Mouse (Mus musculus) lung, embryonic 16.5 days (tissue): ENCODE data around the gene Nrxn2. TPM values are rescaled to one million over a fixed set of nuclear protein-coding genes. Genes with fewer than 3 reads are reported as not detected.

Experiments
- ATAC-seq: fragments of 200-750 bp; cut with Nextera tagmentation; 2 replicates; pipeline ENCODE4 v1.8.0; 2017; ENCODE audit warnings: low read depth, mild to moderate bottlenecking, moderate library complexity
- H3K27ac ChIP-seq: fragments of 300-500 bp; sonication (generic); 2 replicates; pipeline ENCODE4 v1.5.1; 2014; ENCODE audit warnings: mild to moderate bottlenecking, control low read depth, low read length
- H3K27me3 ChIP-seq: fragments of 300-500 bp; sonication (generic); 2 replicates; pipeline ENCODE4 v1.6.1; 2014; ENCODE audit warnings: low read depth, low read length, mixed read lengths; ENCODE audit not compliant: control insufficient read depth, insufficient read depth
- H3K36me3 ChIP-seq: fragments of 300-500 bp; sonication (generic); 2 replicates; pipeline ENCODE4 v1.6.1; 2014; ENCODE audit warnings: low read length; ENCODE audit not compliant: control insufficient read depth, insufficient read depth
- H3K4me1 ChIP-seq: fragments of 300-500 bp; sonication (generic); replicated peaks from 2 replicates; pipeline ENCODE4 v1.6.1; 2014; ENCODE audit warnings: low read length, mixed read lengths; ENCODE audit not compliant: control insufficient read depth, insufficient read depth
- H3K4me2 ChIP-seq: fragments of 300-500 bp; sonication (generic); 2 replicates; pipeline ENCODE4 v1.6.1; 2014; ENCODE audit warnings: low read depth, low read length, control low read depth
- H3K4me3 ChIP-seq: fragments of 300-500 bp; sonication (generic); 2 replicates; pipeline ENCODE4 v1.5.1; 2014; ENCODE audit warnings: mild to moderate bottlenecking, low read length, control low read depth
- H3K9ac ChIP-seq: fragments of 300-500 bp; sonication (generic); 2 replicates; pipeline ENCODE4 v1.6.1; 2014; ENCODE audit warnings: low read length, control low read depth
- H3K9me3 ChIP-seq: fragments of 300-500 bp; sonication (generic); 2 replicates; pipeline ENCODE4 v1.6.1; 2016; ENCODE audit warnings: low read length; ENCODE audit not compliant: control insufficient read depth
- WGBS: fragments of 180-500 bp; shearing (Covaris S2); extraction: QIAGEN DNeasy Blood & Tissue Kit; methylation state at CpG from one replicate; pipeline ENCODE4 v1.1.7; 2014; 5-methylcytosine and 5-hydroxymethylcytosine counted together
- polyA plus RNA-seq: library from polyadenylated mRNA; unstranded; fragments of >200 nt; fragmentation: Nextera tagmentation; extraction: Ambion mirVana; gene quantifications from 2 replicates; pipeline ENCODE4 v1.2.1, GENCODE M21; 2015

Gene Nrxn2
- polyA plus RNA-seq, 1 experiment from 2014 or later: 0.88 TPM

DNA sequence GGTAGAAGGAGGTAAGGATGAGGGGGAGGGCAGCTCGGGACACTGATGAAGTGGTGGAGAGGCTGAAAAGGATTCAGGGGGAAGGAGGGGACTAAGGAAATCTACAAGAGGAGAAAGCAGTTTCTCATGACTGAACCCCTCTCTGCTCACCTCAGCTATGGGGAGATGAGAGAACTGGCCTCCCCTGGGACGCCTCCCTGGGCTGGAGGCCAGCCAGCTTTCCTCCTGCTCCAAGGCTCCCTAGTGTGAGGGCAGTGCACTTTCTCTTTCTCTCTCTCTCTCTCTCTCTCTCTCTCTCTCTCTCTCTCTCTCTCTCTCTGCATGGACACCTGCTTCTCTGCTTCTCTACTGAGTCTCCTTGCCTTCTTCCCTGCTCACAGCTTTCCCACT, 82.1 kb downstream of the Nrxn2 start:
- H3K27ac ChIP-seq: no peak overlapping the region
- no peak overlapping the region for H3K9ac ChIP-seq
- WGBS: 13% methylated on average over 2 of the region's 2 CpGs
- H3K4me1 ChIP-seq: peaks cover 21% of the 10 kb centered on the region
- no peaks in the 10 kb centered on the region for H3K36me3 ChIP-seq
- no peaks in the 10 kb centered on the region for H3K9me3 ChIP-seq
- no peak overlapping the region for H3K4me2 ChIP-seq
- peaks cover 80% of the 10 kb centered on the region for H3K27me3 ChIP-seq
- ATAC-seq: no peak
- no peak overlapping the region for H3K4me3 ChIP-seq

DNA sequence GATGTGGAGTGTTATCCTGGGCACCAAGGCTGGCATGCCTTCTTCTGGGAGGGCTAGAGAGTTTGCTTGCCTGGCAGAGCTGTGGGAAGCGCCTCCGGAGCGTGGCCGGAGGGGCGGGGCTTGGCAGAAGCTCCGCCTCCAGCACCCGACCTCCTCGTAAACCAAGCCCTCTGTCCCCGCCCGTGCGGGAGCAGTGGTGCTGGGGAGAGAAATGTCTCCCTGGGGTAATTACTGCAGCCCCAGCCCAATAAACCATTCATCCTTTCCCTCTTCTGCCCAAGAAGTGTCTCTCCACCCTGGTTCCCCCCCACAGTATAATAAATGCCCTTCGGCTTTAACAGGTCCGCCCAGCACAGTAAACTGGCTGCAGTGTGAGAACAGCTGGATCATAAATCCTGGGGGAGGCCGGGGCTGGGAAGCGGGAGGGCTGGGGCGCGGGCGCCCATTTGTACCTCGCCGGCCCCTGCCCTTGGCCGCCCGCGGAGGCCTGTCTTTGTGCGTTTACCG, 83.6 kb downstream of the Nrxn2 start:
- Histone ChIP-seq H3K9ac (no peak overlapping the region), H3K4me1 (peaks cover 21% of the 10 kb centered on the region), H3K4me2 (peak overlapping the region; percentile 49), H3K4me3 (peak overlapping the region; percentile 14), H3K36me3 (no peaks in the 10 kb centered on the region), H3K27ac (no peak overlapping the region), H3K27me3 (peaks cover 67% of the 10 kb centered on the region), H3K9me3 (no peaks in the 10 kb centered on the region)
- 0 out of 2 replicates have a peak, but pooled peaks have one; percentile 16 for ATAC-seq
- WGBS: under 1% methylated on average over 24 of the region's 25 CpGs

DNA sequence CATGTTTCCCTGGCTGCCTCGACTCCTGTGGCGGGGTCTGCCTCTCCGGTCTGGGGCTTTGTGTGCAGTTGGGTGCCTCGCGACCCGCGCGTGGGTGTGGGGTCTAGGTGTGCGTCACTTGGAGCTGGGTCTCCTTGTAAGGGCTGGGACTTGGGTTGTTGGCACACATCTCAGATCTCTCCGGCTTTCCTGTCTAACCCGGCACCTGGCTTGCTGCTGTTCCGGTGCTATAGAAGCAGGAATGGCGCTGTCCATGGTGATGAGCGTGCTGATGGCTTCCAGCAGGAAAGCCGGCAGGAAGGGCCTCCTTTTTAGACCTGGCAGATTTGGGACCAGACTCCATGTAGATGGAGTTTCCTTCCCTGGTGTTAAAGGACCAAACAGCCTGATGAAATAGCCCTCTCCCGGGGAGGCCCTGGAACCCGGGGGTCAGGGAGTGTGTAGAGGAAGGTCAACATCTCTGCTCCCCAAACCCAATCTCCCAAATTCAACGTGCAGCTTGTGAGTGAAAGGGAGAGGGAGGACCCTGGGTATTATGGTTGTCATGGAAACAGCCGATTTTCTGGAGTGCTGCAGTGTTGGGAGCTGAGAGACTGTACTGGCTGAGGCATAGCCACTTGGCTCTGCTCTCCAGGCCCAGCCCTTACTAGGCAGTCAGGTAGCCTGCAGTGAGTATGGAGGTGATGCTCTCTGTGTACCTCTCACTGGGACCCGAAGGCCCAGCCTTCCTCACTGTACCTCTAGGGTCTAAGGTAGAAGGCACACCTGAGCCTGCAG, 84.2 kb downstream of the Nrxn2 start:
- Histone ChIP-seq H3K4me3 (peak overlapping the region; percentile 14), H3K9me3 (no peaks in the 10 kb centered on the region), H3K27ac (no peak overlapping the region), H3K36me3 (no peaks in the 10 kb centered on the region), H3K4me1 (peaks cover 20% of the 10 kb centered on the region), H3K4me2 (peak overlapping the region; percentile 49), H3K27me3 (peaks cover 66% of the 10 kb centered on the region), H3K9ac (no peak overlapping the region)
- 4% methylated on average over 20 of the region's 20 CpGs for WGBS
- ATAC-seq: peak; percentile 32; the same call in 1 of the 2 replicates

DNA sequence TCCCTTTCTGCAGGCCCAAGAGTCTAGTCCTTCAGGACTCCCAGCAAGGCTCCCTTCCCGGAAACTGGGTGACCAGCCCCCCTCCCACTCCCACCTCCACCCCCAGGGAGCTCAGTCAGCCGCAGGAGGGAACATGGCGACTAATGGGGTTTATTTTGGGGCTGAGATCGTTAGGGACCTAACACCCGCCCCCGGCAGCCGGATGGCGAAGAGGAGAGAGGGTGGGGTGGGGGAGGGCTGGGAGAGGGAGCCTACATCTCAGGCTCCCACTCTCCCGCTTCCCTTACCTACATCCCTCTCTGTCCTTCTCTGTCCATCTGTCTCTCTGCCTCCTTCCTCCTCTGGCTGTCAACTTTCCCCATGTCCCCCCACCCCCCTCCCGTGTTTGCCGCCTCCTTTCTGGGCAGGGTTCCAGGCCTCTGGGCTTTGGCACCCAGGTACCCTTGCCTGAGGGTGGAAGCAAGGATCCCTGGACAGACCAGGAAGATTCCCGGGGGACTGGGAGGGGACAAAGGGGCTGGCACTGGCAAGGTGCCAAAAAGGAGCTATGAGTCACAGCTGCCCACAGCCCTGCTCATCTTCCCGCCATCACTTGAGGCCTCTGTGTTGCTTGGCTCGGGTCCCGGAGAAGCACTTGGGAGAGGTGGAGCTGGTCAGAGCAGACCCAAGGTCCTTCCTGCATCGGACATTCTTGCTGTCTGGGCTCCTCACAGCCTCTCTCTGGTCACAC, 85.6 kb downstream of the Nrxn2 start:
- Histone ChIP-seq H3K36me3 (no peaks in the 10 kb centered on the region), H3K9ac (no peak overlapping the region), H3K27ac (no peak overlapping the region), H3K9me3 (no peaks in the 10 kb centered on the region), H3K4me1 (peaks cover 14% of the 10 kb centered on the region), H3K4me3 (no peak overlapping the region), H3K4me2 (no peak overlapping the region), H3K27me3 (peaks cover 53% of the 10 kb centered on the region)
- ATAC-seq: no peak
- 21% methylated on average over 15 of the region's 16 CpGs for WGBS

DNA sequence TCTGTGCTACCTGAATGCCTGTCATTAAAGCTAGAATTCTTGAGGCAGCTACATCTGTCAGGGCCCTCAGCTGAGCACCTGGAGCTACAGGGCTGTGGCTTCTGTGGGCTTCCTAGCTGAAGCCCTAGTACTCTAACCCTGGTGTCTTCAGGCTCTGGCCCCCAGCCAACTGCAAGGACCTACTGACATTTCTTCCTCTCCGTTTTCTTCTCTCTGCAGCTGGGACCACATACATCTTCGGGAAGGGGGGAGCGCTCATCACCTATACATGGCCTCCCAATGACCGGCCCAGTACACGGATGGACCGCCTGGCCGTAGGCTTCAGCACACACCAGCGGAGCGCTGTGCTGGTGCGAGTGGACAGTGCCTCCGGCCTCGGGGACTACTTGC, 86.1 kb downstream of the Nrxn2 start:
- H3K27me3 ChIP-seq: peaks cover 47% of the 10 kb centered on the region
- WGBS: 72% methylated on average over 12 of the region's 12 CpGs

DNA sequence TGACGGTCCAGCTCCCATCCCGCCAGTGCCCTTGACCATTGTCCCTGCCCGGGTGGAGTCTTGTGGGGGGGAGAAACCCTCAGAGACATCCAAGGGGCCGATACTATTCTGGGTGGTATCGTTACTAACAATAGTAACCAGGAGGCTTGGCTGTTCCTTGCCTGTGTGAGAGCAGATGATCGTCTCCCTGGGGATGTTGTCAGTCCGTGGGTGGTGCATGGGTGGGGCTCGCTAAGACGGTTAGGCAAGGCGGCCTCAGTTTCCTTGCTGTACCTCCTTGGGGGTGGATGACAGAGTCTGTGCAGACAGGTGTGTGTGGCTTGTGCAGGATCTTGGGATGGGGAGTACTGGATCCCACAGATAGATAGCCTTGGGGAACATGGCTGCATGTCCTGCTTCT, 88.9 kb downstream of the Nrxn2 start:
- Histone ChIP-seq H3K27ac (no peak overlapping the region), H3K36me3 (no peaks in the 10 kb centered on the region), H3K9ac (no peak overlapping the region), H3K4me1 (peaks cover 7% of the 10 kb centered on the region), H3K4me3 (no peak overlapping the region), H3K27me3 (peaks cover 27% of the 10 kb centered on the region), H3K4me2 (no peak overlapping the region), H3K9me3 (no peaks in the 10 kb centered on the region)
- WGBS: 37% methylated on average over 10 of the region's 10 CpGs
- ATAC-seq: no peak

More for the DNA sequence above, 86.1 kb downstream of the Nrxn2 start:
- H3K36me3 ChIP-seq: no peaks in the 10 kb centered on the region
- no peak overlapping the region for H3K4me3 ChIP-seq
- no peak overlapping the region for H3K9ac ChIP-seq
- no peak for ATAC-seq
- H3K4me2 ChIP-seq: no peak overlapping the region
- H3K9me3 ChIP-seq: no peaks in the 10 kb centered on the region
- H3K27ac ChIP-seq: no peak overlapping the region
- peaks cover 14% of the 10 kb centered on the region for H3K4me1 ChIP-seq

DNA sequence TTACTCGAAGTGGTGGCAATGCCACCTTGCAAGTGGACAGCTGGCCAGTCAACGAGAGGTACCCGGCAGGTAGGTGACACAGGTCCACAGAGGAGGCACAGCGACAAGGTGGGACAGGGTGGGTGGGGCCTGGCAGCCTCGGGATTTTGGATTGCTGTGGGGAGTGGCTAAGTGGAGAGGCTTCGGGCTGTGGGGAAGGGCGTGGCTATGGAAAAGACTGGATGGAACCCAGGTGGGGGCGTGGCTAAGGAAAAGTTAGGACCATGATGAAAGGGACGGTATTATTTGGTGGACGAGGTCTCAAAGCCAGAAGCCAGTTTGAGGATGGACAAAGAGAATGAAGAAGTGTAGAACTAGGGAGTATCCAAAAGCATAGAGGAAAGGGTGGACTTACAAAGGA, 91.3 kb downstream of the Nrxn2 start:
- ATAC-seq: no peak
- no peak overlapping the region for H3K9ac ChIP-seq
- WGBS: 60% methylated on average over 10 of the region's 10 CpGs
- H3K36me3 ChIP-seq: no peaks in the 10 kb centered on the region
- H3K4me1 ChIP-seq: no peaks in the 10 kb centered on the region
- H3K9me3 ChIP-seq: no peaks in the 10 kb centered on the region
- H3K27ac ChIP-seq: no peak overlapping the region
- no peak overlapping the region for H3K4me2 ChIP-seq
- no peak overlapping the region for H3K4me3 ChIP-seq
- H3K27me3 ChIP-seq: peaks cover 24% of the 10 kb centered on the region

DNA sequence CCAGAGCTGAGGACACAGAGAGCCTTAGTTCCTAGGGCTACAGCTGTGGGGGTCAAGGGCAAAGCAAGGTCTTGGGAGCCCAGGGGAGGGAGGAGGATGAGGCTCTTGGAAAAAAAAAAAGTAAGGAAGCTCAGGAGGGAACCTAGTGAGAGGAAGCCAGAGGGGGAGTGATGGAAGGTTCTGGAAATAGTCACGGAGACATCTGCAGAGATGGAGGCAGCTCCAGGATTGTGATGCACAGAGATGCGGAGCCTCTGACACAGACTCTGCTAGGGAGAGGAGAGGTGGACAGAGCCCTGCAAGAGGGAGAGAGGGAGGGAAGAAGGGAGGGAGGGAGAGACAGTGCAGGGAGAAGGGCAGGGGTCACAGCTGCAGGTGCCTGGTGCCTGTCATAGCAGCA, 92.0 kb downstream of the Nrxn2 start:
- Histone ChIP-seq H3K4me1 (no peaks in the 10 kb centered on the region), H3K4me3 (no peak overlapping the region), H3K4me2 (no peak overlapping the region), H3K27ac (no peak overlapping the region), H3K36me3 (no peaks in the 10 kb centered on the region), H3K9me3 (no peaks in the 10 kb centered on the region), H3K9ac (no peak overlapping the region), H3K27me3 (peaks cover 24% of the 10 kb centered on the region)
- ATAC-seq: no peak
- 66% methylated on average over 2 of the region's 2 CpGs for WGBS

DNA sequence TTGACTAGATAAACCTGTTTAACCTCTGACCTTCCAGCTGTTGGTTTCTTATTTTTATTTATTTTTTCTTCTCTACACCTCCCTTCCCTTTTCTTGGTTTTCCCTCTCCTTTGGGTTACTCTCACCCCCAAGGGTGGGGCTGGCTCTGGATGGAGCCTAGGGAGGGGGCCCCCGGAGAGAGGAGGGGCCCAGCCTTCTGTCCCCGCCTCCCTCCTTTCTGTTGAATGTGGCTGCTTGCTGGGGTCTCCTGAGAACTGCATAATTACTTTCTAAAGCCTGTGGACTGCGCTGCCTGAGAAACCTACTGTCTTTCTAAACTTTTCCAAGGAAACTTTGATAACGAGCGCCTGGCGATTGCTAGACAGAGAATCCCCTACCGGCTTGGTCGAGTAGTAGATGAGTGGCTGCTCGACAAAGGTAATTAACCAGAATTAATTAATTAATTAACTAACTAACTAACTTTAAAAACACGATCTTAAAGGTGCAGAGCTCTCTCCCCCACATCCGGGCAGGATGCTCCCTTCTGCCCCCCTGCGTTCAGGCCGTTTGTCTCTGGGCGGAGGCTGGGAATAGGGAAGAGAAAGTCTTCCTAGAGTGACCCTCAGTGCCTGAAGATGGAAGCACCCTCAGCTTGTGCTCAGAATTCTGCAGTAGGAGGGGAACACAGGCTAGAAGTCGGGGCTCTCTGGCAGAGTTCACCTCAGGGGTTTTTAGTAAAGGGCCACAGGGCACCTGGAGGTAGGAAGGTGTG, 95.0 kb downstream of the Nrxn2 start:
- H3K27ac ChIP-seq: no peak overlapping the region
- H3K4me2 ChIP-seq: no peak overlapping the region
- H3K9me3 ChIP-seq: no peaks in the 10 kb centered on the region
- peaks cover 18% of the 10 kb centered on the region for H3K27me3 ChIP-seq
- H3K4me1 ChIP-seq: no peaks in the 10 kb centered on the region
- ATAC-seq: no peak
- H3K36me3 ChIP-seq: no peaks in the 10 kb centered on the region
- no peak overlapping the region for H3K9ac ChIP-seq
- WGBS: 10% methylated on average over 15 of the region's 15 CpGs
- no peak overlapping the region for H3K4me3 ChIP-seq
